Mouse (Mus musculus) mature B cell (primary cell): ENCODE measurements at regions not wholly inside any gene's neighbourhood (a gene's known extent, or its start where the extent isn't known, plus 50 kb on each side); places are given as distances from the start of the nearest gene placed in this dataset.

ENCODE experiments used
- in situ Hi-C: fragments of 300-500 bp; cut with MboI; formaldehyde crosslinking; loops from 2 replicates; pipeline ENCODE4 v1.14.3; 2019

DNA sequence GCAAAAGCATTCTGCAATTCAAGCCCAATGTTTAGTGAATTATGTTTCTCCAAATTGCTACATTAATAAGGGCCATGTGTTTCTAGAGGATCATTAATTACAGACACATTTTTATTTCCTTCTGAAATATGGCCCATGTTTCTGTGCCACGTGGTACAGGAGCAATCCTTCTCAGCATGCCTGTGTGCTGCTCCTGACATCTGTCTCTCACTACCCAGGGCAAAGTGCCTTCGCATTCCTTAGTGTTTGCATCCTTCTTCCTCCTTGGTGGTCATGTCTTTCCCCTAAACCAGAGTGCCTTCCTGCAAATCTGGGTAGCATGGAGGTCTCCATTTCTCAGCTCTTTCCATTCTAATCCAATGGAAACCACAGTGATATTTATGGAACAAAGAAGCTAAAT, 832.7 kb upstream of the Fam160b2 start:
- in situ Hi-C loops = no loop called here
